Mouse (Mus musculus): ENCODE data around the gene Mafk. TPM values are rescaled to one million over a fixed set of nuclear protein-coding genes. Genes with fewer than 3 reads are reported as not detected.
A peak's percentile ranks its signal among the peaks of the same experiment; 100 is the strongest.
"Not testable (repeated sequence)": the region's sequence is repeated elsewhere in the genome, so short reads cannot be mapped to it uniquely, and the experiment has no call there.

Gene Mafk
- total RNA-seq (2021), result 10 to 100 TPM in 1 of 2 experiments, 1 to 10 TPM in 1; 8.9 to 11.7 TPM
- long read RNA-seq, experiment 1, transcript Mafk-201 (3 exons, 2,849 nt), result major isoform, 9 of 16 reads
- long read RNA-seq, experiment 1, partial matches to known transcripts, result 2 of 16 reads
- long read RNA-seq, experiment 1, other reads (novel, unspliced or antisense), result 5 of 16 reads
- long read RNA-seq, experiment 2, partial matches to known transcripts, result 1 of 19 reads
- long read RNA-seq, experiment 2, other reads (novel, unspliced or antisense), result 14 of 19 reads

DNA sequence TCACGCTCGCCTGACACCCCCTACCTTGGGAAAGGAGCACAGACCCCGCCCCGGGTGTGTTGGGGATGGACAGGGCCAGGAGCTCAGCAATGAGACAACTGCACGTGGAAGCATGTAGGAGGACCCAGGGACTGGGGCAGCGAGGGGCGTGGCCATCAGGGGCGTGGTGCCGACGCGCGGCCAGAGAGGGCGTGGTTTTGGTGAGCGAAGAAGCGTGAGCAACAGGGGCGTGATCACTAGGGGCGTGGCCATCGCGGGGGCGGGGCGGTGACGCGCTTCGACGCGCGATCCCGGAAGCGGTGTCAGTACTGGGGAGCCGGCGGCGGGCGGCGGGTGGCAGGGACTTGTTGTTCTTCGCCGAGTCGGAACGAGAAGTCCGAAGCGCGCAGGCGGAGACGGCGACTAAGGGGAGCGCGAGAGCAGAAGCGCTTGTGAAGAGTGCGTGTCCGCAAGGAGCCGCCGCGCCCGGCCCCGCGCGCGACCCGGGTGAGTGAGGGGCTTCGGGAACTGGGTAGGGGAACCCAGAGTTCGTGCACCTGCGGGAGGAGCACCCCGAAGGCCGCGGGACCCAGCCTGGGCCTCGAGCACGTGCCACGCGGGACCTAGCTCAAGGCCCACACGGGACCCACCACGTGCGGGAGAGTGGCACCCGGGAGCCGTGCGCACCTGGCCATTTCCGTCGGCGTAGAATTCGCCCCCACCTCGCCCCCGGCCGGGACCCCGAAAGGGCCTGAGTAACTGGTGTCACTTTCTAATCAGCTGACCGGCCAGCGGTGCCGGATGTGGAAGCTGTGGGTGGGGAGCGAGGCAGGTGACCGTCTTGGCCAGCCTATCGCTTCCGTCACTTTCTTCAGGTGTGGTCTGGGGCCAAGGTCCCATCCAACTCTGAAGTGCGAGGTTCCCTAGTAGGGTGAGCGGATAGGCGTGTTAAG, at the start of gene Mafk:
TSS of gene Mafk (plus strand) at position 287 of the 932 bp plus-strand sequence.
- DNase-seq (ENCODE audit: low spot score in 2 of 2), result peak; percentile 97 to 98

GRCm38 (mm10) chr5:139742640-139743039, 48.7 kb upstream of the Mafk start:
- DNase-seq (ENCODE audit: low spot score in 2 of 2), result not testable (repeated sequence)

GRCm38 (mm10) chr5:139745771-139746170, 45.5 kb upstream of the Mafk start:
- DNase-seq (ENCODE audit: low spot score in 2 of 2), result no peak

- DNase-seq (ENCODE audit: low spot score in 2 of 2), result no peak
Observed at GRCm38 (mm10) chr5:139749413-139750125, 41.7 kb upstream of the Mafk start.

DNA sequence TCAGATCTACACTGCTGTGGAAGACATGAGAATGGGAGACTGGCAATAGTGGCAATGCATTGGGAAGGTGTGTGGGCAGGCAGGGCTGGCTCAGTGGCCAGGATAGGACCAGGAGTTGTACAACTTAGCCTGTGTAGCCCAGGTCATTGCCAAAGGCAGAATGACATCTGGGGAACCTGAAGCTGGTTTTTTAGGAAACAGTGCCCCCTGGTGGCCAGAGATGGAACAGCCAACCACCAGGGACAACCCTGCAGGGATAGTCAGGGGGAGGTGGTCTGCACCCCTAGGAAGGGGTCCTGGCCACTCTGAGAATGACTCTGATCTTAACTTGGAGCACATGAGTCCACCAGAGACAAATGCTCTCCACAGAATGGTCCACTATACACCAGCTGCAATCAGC, 40.8 kb upstream of the Mafk start:
- peak; percentile 58 to 59 for DNase-seq (ENCODE audit: low spot score in 2 of 2)

DNA sequence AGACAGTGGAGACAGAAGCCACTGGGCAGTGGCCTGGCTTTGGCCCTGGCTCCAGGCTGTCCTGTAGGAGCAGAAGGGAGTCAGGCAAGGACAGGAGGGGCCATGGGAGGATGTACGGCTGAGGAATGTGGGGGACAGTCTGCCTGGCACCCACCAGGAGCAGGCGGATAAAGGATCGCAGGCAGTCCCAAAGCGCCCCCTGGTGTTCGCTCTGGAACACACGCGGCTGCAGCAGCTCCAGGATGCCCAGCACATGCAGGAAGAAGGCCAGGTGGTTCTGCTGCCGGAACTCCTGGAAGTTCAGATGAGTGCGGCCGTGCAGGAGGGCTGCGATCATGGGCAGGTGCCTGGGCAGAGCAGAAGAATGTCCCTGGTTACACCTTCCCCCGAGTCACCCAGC, 36.6 kb upstream of the Mafk start:
- DNase-seq (ENCODE audit: low spot score in 2 of 2), result peak in 1 of 2 experiments; percentile 54

- DNase-seq (ENCODE audit: low spot score in 2 of 2), result no peak
Observed at GRCm38 (mm10) chr5:139756135-139756534, 35.2 kb upstream of the Mafk start.

DNA sequence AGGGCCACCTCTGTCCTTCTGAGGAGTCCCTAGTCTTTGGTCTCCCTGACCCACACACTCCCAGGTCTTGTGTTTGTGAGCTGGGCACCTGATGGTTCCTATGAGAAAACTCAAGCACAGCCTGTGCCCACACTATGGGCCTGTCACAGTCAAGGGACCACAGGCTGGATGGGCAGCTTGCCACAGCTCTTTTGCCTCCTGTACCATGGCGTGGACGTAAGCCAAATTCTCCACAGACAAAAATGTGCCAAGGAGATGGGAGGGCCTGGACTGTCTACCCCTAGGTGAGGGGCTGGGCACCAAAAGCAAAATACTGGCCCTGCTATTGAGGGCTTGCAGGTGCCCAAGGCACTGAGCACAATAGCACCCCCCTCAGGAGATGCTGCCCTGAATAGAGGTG, 34.7 kb upstream of the Mafk start:
- no peak for DNase-seq (ENCODE audit: low spot score in 2 of 2)

DNA sequence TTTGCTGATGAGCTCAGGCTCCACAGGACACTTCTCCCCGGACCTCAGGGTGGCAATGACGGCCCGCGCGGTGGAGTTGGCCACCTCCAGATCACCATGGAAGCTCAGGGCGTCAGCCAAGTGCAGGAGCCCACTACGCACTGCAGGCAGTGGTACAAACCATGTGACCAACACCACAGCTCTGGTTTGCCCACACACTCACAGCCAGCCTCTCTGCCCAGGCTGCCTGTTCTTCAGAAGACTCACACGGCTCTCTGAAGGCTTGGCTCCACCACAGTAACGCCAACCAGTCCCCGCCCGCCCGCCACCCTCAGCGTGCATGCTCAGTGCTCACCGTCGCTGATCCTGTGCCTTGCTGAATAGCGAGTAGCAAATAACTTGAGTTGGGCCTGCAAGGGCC, 33.2 kb upstream of the Mafk start:
- no peak for DNase-seq (ENCODE audit: low spot score in 2 of 2)

DNA sequence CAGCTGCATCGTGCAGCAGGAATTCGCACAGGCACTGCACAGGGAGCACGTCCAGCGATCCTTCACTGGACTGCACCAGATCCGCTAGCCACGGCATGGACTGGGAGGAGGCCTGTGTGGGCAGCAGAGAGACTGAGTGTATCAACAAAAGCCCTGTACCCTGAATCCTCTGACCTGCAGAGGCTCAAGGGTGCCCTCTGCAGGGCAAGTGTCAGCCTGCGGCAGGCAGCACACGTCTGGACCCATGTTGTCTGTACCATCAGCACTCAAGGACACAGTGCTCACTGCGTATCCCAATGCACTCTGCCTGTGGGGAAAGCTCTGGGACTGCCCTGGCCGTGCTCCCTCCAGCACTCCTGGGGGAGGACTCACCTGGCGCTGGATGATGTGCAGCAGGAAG, 27.0 kb upstream of the Mafk start:
- peak in 1 of 2 experiments; percentile 8 for DNase-seq (ENCODE audit: low spot score in 2 of 2)

DNA sequence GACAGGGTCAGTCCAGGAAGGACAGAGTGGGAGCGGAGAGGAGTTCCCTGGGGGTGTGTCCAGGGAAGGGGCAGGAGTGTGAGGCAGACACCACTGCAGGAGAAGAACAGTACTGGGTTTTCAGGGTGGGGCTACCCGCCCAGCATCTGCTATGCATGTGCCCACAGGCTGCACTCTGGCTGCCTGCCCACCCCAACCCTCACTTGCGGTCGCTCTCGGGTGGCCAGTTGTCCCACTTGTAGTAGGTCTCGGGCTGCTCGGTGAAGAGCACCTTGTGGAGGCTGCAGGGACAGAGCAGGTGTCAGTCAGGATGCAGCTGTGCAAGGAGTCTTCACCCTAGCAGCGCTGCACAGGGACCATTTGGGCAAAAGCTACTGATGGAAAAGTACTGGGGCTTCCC, 23.1 kb upstream of the Mafk start:
- DNase-seq (ENCODE audit: low spot score in 2 of 2), result no peak

GRCm38 (mm10) chr5:139775216-139775926, 15.9 kb upstream of the Mafk start, which contains the start of gene Ints1:
Ints1 (minus strand) TSS chr5:139775674.
- DNase-seq (ENCODE audit: low spot score in 2 of 2), result peak; percentile 86 to 95

GRCm38 (mm10) chr5:139776966-139777365, 14.3 kb upstream of the Mafk start:
- DNase-seq (ENCODE audit: low spot score in 2 of 2), result no peak

DNA sequence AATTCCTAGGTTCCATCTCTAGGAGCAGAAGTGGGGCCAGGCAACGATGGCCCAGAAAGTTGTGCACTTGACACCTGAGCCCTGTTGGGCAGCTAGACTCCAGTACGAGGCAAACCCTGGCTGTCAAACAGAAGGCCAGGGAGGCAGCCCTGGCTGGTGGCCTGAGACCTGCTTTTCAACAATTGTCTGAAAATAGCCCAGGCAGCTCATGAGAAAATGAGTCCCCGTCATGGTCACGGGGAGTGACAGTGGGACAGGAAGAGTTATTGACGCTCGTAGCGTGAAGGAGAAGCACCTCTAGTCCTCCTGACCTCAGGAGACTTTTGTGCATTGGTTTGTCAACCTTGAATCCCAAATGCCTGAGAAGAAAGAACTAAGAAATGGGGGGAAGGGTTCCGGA, 9.9 kb upstream of the Mafk start:
- DNase-seq (ENCODE audit: low spot score in 2 of 2), result no peak

DNA sequence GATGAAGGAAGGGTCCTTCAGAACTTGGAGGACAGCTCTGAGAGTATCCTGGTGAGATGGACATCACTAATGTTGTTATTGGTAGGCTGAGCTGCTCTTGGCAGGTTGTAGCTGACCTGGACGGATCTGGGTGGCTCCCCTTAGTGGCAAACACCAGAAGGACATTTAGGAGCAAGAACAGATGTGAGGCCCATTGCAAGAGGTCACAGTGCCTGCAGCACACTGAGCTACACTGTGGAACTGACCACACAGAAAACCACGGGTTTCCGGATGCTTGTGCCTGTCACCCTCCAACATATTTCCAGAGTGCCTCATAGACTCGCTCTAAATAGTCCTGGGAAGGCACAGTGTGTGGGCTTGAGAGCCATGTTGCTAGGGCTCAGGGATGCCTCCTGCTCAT, 1.8 kb upstream of the Mafk start:
- DNase-seq (ENCODE audit: low spot score in 2 of 2), result no peak

DNA sequence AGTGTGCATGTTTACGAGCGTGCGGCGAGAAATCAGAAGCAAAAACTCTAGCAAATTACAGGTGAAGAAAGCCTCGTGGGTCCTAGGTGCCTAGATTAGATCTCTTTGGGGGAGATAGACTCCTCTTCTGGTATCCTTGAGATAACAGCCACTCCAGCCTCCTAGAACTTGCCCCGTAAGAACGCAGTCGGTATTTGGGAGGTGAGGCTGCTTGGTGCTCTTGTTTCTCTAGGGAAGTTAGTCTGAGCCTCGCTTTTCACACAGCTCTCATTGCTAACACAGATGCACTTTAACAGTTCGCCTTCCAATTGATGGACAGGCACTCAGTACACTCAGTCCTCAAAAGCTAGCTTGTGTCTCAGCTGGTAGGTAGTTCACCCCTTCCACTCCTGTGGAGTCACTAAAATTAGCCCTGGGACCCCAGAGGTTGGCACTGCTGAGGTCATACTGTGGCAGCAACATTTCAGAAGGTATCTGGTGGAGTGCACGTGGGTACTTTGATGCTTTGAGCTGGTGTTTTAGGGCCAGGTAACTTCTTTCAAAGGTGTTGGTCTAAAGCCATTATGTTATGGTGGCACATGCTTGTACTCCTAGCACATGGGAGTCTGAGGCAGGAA, 954 bp downstream of the Mafk start:
- DNase-seq (ENCODE audit: low spot score in 2 of 2), result no peak

GRCm38 (mm10) chr5:139792966-139793337, 1.6 kb downstream of the Mafk start:
- no peak for DNase-seq (ENCODE audit: low spot score in 2 of 2)

- DNase-seq (ENCODE audit: low spot score in 2 of 2), result no peak
Observed at GRCm38 (mm10) chr5:139793338-139794089, 2.2 kb downstream of the Mafk start.

- no peak for DNase-seq (ENCODE audit: low spot score in 2 of 2)
Observed at GRCm38 (mm10) chr5:139794137-139794536, 2.8 kb downstream of the Mafk start.

GRCm38 (mm10) chr5:139794938-139795337, 3.6 kb downstream of the Mafk start:
- DNase-seq (ENCODE audit: low spot score in 2 of 2), result peak in 1 of 2 experiments; percentile 16

All from gastrocnemius, postnatal 4 days (tissue).